Mouse (Mus musculus) granulocyte monocyte progenitor cell, adult 5-6 weeks (primary cell): ENCODE data around the gene Stat4. TPM values are rescaled to one million over a fixed set of nuclear protein-coding genes. Genes with fewer than 3 reads are reported as not detected.

Experiments
- ATAC-seq: replicated peaks from 2 replicates; pipeline ENCODE4 v1.8.0; 2016; ENCODE audit warnings: mild to moderate bottlenecking, moderate TSS enrichment, inconsistent platforms; ENCODE audit not compliant: poor library complexity, severe bottlenecking
- total RNA-seq, 2 experiments: library from RNA; stranded (forward) in 1 of 2; stranded (reverse) in 1 of 2; fragments of 200-712, 200-1000 nt in 1 of 2; fragments of >200 nt in 1 of 2; fragmentation: Nextera tagmentation in 1 of 2; gene quantifications; 2 replicates each; pipeline ENCODE4 v1.2.3; 2014 to 2017

The Stat4 gene
- total RNA-seq (2014; fragmentation: Nextera tagmentation) (32.2 and 34.1 TPM in 2 replicates), total RNA-seq (2017) (21.5 and 26.1 TPM in 2 replicates)

- ATAC-seq: no peak
Measured at GRCm38 (mm10) chr1:51986848-51987247, at the start of gene Stat4. TSS of gene Stat4 (plus strand) at chr1:51987148.

GRCm38 (mm10) chr1:51938357-51938756 is 48.6 kb upstream of the Stat4 start:
- ATAC-seq: peak; percentile 52

GRCm38 (mm10) chr1:51944755-51945154 is 42.2 kb upstream of the Stat4 start:
- ATAC-seq: peak; percentile 83

- ATAC-seq: no peak
Measured at GRCm38 (mm10) chr1:51947116-51947515, 39.8 kb upstream of the Stat4 start.

- ATAC-seq: peak; percentile 73
Measured at GRCm38 (mm10) chr1:51964647-51965046, 22.3 kb upstream of the Stat4 start.

- ATAC-seq: no peak
Measured at GRCm38 (mm10) chr1:51968994-51969393, 18.0 kb upstream of the Stat4 start.

- ATAC-seq: no peak
Measured at GRCm38 (mm10) chr1:51970182-51970581, 16.8 kb upstream of the Stat4 start.

GRCm38 (mm10) chr1:51975589-51975988 is 11.4 kb upstream of the Stat4 start:
- ATAC-seq: no peak

GRCm38 (mm10) chr1:51979048-51979447 is 7.9 kb upstream of the Stat4 start:
- ATAC-seq: no peak

- ATAC-seq: no peak
Measured at GRCm38 (mm10) chr1:51991983-51992609, 5.1 kb downstream of the Stat4 start.

- no peak for ATAC-seq
Measured at GRCm38 (mm10) chr1:51996056-51996455, 9.1 kb downstream of the Stat4 start.

- ATAC-seq: no peak
Measured at GRCm38 (mm10) chr1:51996751-51997659, 10.1 kb downstream of the Stat4 start.

- peak; percentile 84 for ATAC-seq
Measured at GRCm38 (mm10) chr1:51998542-51998941, 11.6 kb downstream of the Stat4 start.

- ATAC-seq: peak; percentile 76
Measured at GRCm38 (mm10) chr1:52004096-52004495, 17.1 kb downstream of the Stat4 start.

GRCm38 (mm10) chr1:52008443-52008842 is 21.5 kb downstream of the Stat4 start:
- ATAC-seq: peak; percentile 49

GRCm38 (mm10) chr1:52008947-52009346 is 22.0 kb downstream of the Stat4 start:
- ATAC-seq: peak; percentile 13; the same call in 1 of the 2 replicates

GRCm38 (mm10) chr1:52010741-52011140 is 23.8 kb downstream of the Stat4 start:
- ATAC-seq: no peak

GRCm38 (mm10) chr1:52011227-52011626 is 24.3 kb downstream of the Stat4 start:
- peak; percentile 74 for ATAC-seq

- peak; percentile 10; the same call in 1 of the 2 replicates for ATAC-seq
Measured at GRCm38 (mm10) chr1:52012231-52012630, 25.3 kb downstream of the Stat4 start.

GRCm38 (mm10) chr1:52012757-52013156 is 25.8 kb downstream of the Stat4 start:
- ATAC-seq: peak; percentile 83

- ATAC-seq: no peak
Measured at GRCm38 (mm10) chr1:52019621-52020020, 32.7 kb downstream of the Stat4 start.
